Mouse (Mus musculus): Measurements from ENCODE around the gene Nxpe3. TPM values are rescaled to one million over a fixed set of nuclear protein-coding genes. Genes with fewer than 3 reads are reported as not detected.

Gene Nxpe3
- polyA plus RNA-seq, 2 experiments from 2014 or later, result 15.0 to 28.2 TPM

DNA sequence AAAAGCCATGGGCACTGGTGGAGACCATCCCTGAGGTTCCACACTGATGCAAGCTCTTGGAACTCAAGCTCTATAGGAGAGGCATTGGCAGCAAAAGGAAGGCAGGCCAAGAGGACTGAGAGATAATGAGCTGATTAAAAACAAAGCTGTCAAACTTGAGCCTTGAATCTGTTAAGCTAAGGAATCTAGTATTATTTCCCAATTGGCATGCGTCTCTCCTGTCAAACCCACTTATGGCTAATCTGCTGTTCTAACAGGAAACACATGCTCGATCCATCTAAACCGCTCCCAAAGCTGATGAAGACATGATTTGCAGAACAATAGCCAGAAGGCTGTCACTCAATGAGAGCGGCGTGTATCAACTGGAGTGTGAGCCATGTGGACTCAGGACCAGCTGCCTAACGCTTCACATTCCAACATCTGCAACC, 87.6 kb downstream of the Nxpe3 start:
- ATAC-seq, result no peak

- no peak for ATAC-seq
Measured at GRCm38 (mm10) chr16:55804799-55805198, 90.3 kb downstream of the Nxpe3 start.

DNA sequence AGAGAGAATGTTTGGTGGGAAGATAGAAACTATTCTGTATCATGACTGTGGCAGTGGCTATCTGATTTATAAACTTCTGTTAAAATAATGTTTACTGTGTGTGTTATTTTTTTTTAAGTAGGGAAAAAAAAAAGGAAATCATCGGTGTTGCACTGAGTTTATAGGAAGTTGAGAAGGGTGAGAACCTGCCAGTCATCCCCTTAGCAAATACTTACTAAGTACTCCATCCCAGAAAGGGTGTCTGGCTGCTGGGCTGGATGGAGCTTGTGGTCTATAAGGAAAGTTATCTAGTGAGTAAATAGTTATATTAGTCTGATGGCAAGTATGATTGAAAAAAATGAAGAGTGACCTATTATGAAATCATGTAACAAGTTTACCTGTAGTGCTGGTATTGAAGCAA, 93.5 kb downstream of the Nxpe3 start:
- no peak for ATAC-seq

GRCm38 (mm10) chr16:55798845-55799244, 96.2 kb downstream of the Nxpe3 start:
- ATAC-seq, result no peak

- ATAC-seq, result no peak
Measured at GRCm38 (mm10) chr16:55790326-55790725, 104.8 kb downstream of the Nxpe3 start.

Other genes starting within 250 kb of the Nxpe3 start
- 10 to 100 TPM; 28.6 to 30.5 TPM for gene Nfkbiz, start 56.4 kb downstream of the Nxpe3 start, polyA plus RNA-seq (2017; shearing (Covaris generic))
- 10 to 100 TPM; 22.8 to 28.3 TPM for gene Cep97, start 39.6 kb upstream of the Nxpe3 start, polyA plus RNA-seq (2017; shearing (Covaris generic))
- gene Rpl24, start 71.0 kb upstream of the Nxpe3 start, polyA plus RNA-seq (2017; shearing (Covaris generic)), result 1,000 to 10,000 TPM; 1,908 to 2,087 TPM
- 10 to 100 TPM; 23.9 to 26.0 TPM for gene Zbtb11, start 78.6 kb upstream of the Nxpe3 start, polyA plus RNA-seq (2017; shearing (Covaris generic))
- 100 to 1,000 TPM; 227 to 239 TPM for gene Pcnp, start 134.5 kb upstream of the Nxpe3 start, polyA plus RNA-seq (2017; shearing (Covaris generic))
- gene Trmt10c, start 142.5 kb upstream of the Nxpe3 start, polyA plus RNA-seq (2017; shearing (Covaris generic)), result 10 to 100 TPM; 25.4 to 29.0 TPM
- 10 to 100 TPM; 51.4 to 54.0 TPM for gene Senp7, start 153.1 kb upstream of the Nxpe3 start, polyA plus RNA-seq (2017; shearing (Covaris generic))

Measured in activated CD4-positive, CD25-positive, alpha-beta regulatory T cell, adult 4 months (primary cell).